Mouse (Mus musculus): Measurements from ENCODE around the gene Macc1.
"Not testable (repeated sequence)": the region's sequence is repeated elsewhere in the genome, so short reads cannot be mapped to it uniquely, and the experiment has no call there.

DNA sequence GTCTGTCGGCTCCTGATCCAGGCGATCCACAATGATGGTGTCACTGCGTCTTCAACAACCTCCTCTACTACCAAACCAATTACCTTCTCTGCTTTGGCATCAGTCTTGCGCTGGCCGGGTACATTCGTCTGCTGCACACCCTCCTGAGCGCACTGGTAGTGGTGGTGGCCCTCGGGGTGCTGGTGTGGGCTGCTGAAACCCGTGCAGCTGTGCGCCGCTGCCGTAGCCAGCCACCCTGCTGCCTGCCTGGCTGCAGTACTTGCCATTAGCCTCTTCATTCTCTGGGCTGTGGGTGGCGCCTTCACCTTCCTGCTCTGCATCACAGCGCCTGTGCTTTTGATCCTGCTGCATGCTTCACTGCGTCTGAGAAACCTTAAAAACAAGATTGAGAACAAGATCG is 38.5 kb downstream of the Macc1 start:
- TF ChIP-seq CTCF (conservative IDR thresholded peaks at IDR 0.05; ENCODE audit: insufficient read depth, insufficient read length, low read depth, low read length); POLR2A (IDR thresholded peaks at IDR 0.05; ENCODE audit: low read depth, low read length): not testable (repeated sequence)
